Mouse (Mus musculus): Measurements from ENCODE around the gene Cd79a.
"Not testable (repeated sequence)": the region's sequence is repeated elsewhere in the genome, so short reads cannot be mapped to it uniquely, and the experiment has no call there.

Cd79a gene

GRCm38 (mm10) chr7:24886308-24886633, 10.9 kb upstream of the Cd79a start:
- no peak for DNase-seq

- no peak for DNase-seq
Measured at GRCm38 (mm10) chr7:24887096-24887495, 10.1 kb upstream of the Cd79a start.

- no peak for DNase-seq
Measured at GRCm38 (mm10) chr7:24889431-24890220, 7.6 kb upstream of the Cd79a start.

GRCm38 (mm10) chr7:24890281-24891216, 6.6 kb upstream of the Cd79a start:
- DNase-seq = peak; percentile 87 to 89

- no peak for DNase-seq
Measured at GRCm38 (mm10) chr7:24891241-24892124, 5.7 kb upstream of the Cd79a start.

- DNase-seq = no peak
Measured at GRCm38 (mm10) chr7:24892125-24892583, 5.0 kb upstream of the Cd79a start.

GRCm38 (mm10) chr7:24895749-24896148, 1.4 kb upstream of the Cd79a start:
- not testable (repeated sequence) for DNase-seq

GRCm38 (mm10) chr7:24896269-24896668, 912 bp upstream of the Cd79a start:
- DNase-seq = no peak

GRCm38 (mm10) chr7:24897959-24898358, 778 bp downstream of the Cd79a start:
- DNase-seq = no peak

- no peak for DNase-seq
Measured at GRCm38 (mm10) chr7:24901114-24901513, 3.9 kb downstream of the Cd79a start.

- DNase-seq = no peak
Measured at GRCm38 (mm10) chr7:24901842-24902241, 4.7 kb downstream of the Cd79a start.

GRCm38 (mm10) chr7:24902264-24902629, 5.1 kb downstream of the Cd79a start:
- no peak for DNase-seq

- peak; percentile 77 to 80 for DNase-seq
Measured at GRCm38 (mm10) chr7:24902630-24903443, 5.7 kb downstream of the Cd79a start, which contains the start of gene Arhgef1. TSS of gene Arhgef1 (plus strand) at chr7:24902912.

- DNase-seq = no peak
Measured at GRCm38 (mm10) chr7:24903444-24903825, 6.3 kb downstream of the Cd79a start.

GRCm38 (mm10) chr7:24904070-24904483, 6.9 kb downstream of the Cd79a start:
- DNase-seq = peak; percentile 98 to 99

GRCm38 (mm10) chr7:24904936-24905335, 7.8 kb downstream of the Cd79a start:
- peak; percentile 65 to 72 for DNase-seq

GRCm38 (mm10) chr7:24906551-24906950, 9.4 kb downstream of the Cd79a start:
- no peak for DNase-seq

- peak; percentile 80 to 87 for DNase-seq
Measured at GRCm38 (mm10) chr7:24907211-24907748, 10.1 kb downstream of the Cd79a start.

GRCm38 (mm10) chr7:24912480-24912879, 15.3 kb downstream of the Cd79a start:
- DNase-seq = no peak

GRCm38 (mm10) chr7:24918763-24919323, 21.7 kb downstream of the Cd79a start:
- no peak for DNase-seq

- DNase-seq = no peak
Measured at GRCm38 (mm10) chr7:24919728-24920127, 22.5 kb downstream of the Cd79a start.
